Mouse (Mus musculus): ENCODE results near the gene Nkiras2.
"Not testable (repeated sequence)": the region's sequence is repeated elsewhere in the genome, so short reads cannot be mapped to it uniquely, and the experiment has no call there.

The Nkiras2 gene

DNA sequence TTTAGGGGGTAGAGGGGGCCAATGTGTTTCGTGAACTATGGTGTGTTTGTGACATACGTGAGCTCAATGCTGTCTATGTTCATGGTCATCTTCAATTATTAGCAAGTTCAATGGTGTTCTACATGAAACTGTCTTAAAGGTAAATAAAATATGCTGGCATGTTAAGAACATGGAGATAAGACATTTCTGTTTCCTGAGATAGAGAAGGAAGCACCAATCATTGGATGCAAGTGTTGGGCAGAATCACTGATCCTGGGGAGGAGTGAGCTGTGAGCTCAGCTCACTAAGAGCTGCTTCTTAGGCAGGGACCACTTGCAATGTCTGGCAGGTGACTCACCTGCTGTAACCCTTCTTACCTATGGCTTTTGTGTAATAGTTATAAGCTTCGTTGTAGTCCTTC, 17.7 kb upstream of the Nkiras2 start:
- no peak for DNase-seq (ENCODE audit: low spot score in 2 of 2)

DNA sequence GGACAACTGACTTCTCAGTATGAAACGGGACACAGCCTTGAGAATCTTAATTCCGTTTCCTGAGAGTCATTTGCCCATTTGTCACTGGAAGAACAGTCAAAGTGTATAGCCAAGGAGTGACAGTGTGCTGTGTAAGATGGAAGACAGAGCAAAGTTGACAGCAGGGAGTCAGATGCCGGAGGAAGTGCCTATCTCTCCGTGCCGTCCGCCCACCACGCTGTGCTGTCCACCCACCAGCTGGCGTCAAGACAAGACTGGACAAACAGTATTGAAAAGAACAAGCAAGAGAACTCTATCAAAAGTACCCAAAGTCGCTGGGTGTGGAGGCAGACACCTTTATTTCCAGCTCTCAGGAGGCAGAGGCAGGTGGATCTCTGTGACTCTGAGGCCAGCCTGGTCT, 15.9 kb upstream of the Nkiras2 start:
- no peak for DNase-seq (ENCODE audit: low spot score in 2 of 2)

DNA sequence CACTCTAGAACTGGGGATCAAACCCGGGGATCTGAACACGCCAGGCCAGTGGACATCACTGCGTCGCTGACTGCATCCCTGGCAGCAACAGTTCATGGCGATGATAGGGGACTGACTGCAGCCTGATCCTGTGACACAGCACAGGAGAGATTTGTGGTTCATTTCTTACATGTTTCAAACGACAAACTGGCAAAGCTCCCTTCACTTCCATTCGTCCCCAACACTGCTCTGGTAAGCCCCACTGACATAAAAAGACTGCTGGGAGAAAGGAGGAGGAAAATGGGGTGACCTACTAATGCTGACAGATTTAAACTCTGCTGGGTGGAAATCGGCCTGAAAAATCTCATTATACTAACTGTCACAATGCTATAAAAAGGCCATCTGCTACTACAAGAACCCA, 15.2 kb upstream of the Nkiras2 start:
- DNase-seq (ENCODE audit: low spot score in 2 of 2) = no peak

DNA sequence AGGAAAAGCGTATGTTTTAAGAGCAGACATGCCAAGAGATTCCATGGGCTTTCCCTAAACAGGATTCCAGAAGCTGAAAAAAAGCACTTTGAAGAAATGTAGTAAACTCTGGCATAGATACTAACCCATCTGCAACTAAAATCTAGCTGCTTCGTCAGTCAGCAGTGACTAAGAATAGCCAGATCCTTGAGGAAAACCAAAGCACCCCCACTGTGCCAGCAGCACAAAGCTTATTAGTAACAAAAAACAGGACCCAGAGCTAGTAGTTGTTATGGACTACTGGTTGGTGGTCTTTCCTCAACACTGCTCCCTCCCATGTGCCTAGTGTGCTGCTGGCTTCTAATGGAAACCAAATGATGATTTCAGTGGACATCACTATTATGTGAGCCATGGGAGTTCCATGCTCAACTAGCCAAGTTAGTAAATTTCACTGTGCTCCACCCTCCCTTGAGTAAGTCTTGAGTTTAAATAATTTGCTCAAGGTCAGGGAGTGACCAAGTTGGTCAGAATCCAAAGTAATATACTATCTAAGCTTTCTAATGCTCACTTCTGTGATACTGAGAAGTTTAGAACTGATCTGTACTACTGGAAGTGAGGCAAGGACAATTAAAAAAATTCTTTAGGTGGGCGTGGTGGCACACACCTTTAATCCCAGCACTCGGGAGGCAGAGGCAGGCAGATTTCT, 14.6 kb upstream of the Nkiras2 start:
- DNase-seq (ENCODE audit: low spot score in 2 of 2) = no peak

- no peak for DNase-seq (ENCODE audit: low spot score in 2 of 2)
Measured at GRCm38 (mm10) chr11:100605451-100605850, 13.6 kb upstream of the Nkiras2 start.

- DNase-seq (ENCODE audit: low spot score in 2 of 2) = no peak
Measured at GRCm38 (mm10) chr11:100607121-100607520, 11.9 kb upstream of the Nkiras2 start.

DNA sequence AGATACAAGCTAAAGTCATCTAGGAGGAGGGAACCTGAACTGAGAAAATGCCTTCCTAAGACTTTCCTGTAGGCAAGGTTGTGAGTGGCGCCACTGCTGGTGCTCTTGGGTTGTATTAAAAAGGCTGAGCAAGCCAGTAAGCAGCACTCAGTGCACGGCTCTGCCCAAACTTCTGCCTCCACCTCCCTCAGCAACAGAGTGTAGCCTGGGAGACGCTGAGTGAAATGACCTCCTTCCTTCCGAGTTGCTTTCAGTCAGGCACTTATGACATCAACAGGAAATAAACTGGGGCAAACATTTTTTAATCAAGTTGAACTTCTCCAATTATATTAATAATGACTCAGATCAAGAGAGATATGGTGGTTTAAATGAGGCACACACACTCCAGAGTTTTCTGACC, 10.2 kb upstream of the Nkiras2 start:
- DNase-seq (ENCODE audit: low spot score in 2 of 2) = no peak

DNA sequence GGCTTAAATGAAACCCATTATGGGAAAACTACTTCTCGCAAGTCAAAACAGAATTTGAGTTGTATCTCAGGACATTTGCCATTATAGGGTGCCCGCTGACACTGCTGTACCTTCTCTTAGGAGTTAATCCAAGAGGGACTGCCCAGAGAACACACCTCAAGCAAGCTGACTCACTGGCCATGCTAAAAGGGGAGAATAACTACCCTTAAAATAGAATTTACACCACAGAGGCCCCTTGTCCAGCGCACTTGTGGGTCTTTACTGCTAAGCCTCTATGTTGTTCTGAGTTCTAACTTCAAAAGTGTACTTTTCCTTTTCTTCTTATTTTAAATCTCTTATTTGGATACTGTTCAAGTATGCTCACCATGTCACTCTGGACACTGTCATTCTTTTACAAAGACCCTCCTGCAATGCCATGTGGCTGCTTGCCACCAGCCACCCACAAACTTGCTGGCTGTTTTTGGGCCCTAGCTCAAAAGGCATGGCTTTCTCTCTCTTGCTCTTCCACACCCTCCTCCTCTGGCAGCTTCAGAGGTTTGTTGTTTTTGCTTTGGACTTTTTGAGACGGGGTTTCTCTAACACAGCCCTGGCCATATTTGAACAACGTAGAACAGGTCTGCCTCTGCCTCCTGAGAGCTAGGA, 9.6 kb upstream of the Nkiras2 start:
- DNase-seq (ENCODE audit: low spot score in 2 of 2) = no peak

- no peak for DNase-seq (ENCODE audit: low spot score in 2 of 2)
Measured at GRCm38 (mm10) chr11:100609997-100610680, 8.9 kb upstream of the Nkiras2 start.

GRCm38 (mm10) chr11:100611627-100612026, 7.4 kb upstream of the Nkiras2 start:
- no peak for DNase-seq (ENCODE audit: low spot score in 2 of 2)

DNA sequence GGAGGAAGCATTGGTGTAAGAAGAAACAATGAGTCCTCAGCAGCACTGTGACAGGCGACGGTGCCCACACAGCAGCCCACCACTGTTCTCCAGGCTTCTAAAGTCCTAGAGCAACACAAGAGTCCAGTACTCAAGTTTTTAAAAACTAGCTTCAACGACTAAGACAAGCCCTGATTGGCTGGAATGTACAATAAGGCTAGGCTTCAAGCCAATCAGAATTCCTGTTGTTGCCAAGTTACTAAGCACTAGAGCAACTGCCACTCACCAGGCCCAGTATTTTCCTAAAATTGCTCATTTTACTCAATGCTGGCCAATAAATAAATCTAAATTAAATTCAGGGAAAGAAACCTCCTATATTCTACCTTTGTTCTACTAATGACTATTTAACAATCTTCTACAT, 5.8 kb upstream of the Nkiras2 start:
- DNase-seq (ENCODE audit: low spot score in 2 of 2) = no peak

DNA sequence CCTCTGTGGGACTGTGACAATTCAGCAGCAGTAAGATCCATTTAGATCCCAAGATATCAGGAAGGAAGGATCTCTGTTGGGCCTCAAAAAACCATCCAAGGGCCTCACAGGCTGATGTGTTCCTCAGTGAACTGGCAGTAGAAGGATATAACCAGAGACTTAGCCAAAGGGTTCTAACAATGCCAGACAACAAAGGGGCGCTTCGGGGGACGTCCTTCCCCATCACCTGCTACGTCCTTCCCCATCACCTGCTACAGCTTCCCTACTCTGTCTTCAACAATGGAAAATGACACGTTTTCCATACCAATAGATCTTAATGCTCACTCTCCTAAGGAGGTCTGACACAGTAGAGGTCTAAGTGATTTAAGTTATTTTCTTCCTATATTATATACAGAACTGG, 2.7 kb upstream of the Nkiras2 start:
- DNase-seq (ENCODE audit: low spot score in 2 of 2) = no peak

DNA sequence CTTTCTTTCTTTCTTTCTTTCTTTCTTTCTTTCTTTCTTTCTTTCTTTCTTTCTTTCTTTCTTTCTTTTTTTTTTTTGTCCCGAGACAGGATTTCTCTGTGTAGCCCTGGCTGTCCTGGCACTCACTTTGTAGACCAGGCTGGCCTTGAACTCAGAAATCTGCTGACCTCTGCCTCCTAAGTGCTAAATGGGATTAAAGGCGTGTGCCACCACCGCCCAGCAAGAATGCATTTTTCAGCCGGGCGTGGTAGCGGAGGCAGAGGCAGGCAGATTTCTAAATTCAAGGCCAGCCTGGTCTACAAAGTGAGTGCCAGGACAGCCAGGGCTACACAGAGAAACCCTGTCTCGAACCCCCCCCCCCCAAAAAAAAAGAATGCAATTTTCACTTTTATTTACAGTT, 2.2 kb upstream of the Nkiras2 start:
- not testable (repeated sequence) for DNase-seq (ENCODE audit: low spot score in 2 of 2)

- DNase-seq (ENCODE audit: low spot score in 2 of 2) = no peak
Measured at GRCm38 (mm10) chr11:100617480-100617879, 1.6 kb upstream of the Nkiras2 start.

DNA sequence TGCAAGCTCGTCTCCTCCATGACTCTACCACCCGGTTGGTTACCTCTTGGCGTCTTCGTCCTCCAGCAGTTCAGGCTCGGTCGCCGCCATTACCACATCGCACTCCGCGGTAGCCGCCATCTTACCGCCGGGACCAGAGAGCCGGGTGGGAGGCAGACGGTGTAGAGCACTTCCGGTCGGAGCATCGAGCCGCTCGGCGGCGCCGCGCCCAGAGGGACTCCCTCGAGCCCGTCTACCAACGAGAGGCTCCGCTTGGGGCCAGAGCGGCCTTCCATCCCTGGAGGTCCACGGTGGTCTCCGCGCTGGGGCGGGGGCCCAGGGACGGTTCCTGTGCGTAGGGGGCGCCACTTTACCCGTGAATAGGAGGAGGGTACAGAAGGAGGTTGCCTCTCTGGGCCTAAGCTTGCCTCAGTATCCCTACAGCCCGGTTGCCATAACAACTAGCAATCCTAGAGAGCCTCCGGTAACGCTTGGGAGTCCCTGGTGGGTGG, 486 bp downstream of the Nkiras2 start:
- DNase-seq (ENCODE audit: low spot score in 2 of 2) = peak; percentile 98 to 99

DNA sequence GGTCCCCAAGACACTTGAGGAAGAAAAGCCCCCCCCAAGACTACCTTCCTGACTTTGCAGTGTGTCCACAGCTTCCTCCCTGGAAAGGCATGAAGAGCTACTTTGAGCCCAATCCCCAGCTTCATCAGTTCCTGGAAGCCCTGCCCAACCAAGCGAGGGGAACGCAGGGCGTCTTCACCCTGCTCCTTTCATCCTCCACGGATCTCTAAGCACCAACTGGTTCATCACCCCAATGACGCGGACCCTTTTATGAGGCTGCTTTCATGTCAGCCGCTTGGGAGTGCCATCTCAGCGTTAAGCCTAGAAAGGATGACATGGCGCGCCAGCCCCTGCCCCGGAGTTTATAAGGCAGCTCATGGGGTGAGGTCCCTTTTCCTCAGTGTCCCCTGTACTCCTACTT, 938 bp downstream of the Nkiras2 start, which contains the start of gene Dnajc7:
TSS of gene Dnajc7 (minus strand) at position 187 of the 400 bp plus-strand sequence.
- no peak for DNase-seq (ENCODE audit: low spot score in 2 of 2)

DNA sequence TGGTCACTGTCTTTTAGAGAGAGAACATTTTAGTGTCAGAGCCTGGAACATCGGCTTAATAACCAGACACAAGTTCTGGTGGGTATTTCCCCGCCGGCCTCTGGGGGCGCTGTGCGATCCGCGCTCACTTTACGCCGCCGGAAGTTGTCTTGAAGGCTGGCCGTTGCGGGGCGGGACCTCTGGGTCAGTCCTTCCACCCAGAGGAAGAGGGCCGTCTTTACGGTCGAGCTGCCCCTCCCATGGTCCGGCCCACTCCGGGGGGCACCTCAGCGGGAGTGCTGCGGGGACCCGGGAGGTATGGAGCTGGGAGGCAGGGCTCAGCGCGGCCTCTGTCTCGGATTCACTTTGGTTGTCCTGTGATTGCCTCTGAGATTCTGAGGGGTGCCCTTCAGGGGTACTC, 3.7 kb downstream of the Nkiras2 start:
- DNase-seq (ENCODE audit: low spot score in 2 of 2) = peak; percentile 97

- peak in 1 of 2 experiments; percentile 51 for DNase-seq (ENCODE audit: low spot score in 2 of 2)
Measured at GRCm38 (mm10) chr11:100623867-100624266, 4.8 kb downstream of the Nkiras2 start.

DNA sequence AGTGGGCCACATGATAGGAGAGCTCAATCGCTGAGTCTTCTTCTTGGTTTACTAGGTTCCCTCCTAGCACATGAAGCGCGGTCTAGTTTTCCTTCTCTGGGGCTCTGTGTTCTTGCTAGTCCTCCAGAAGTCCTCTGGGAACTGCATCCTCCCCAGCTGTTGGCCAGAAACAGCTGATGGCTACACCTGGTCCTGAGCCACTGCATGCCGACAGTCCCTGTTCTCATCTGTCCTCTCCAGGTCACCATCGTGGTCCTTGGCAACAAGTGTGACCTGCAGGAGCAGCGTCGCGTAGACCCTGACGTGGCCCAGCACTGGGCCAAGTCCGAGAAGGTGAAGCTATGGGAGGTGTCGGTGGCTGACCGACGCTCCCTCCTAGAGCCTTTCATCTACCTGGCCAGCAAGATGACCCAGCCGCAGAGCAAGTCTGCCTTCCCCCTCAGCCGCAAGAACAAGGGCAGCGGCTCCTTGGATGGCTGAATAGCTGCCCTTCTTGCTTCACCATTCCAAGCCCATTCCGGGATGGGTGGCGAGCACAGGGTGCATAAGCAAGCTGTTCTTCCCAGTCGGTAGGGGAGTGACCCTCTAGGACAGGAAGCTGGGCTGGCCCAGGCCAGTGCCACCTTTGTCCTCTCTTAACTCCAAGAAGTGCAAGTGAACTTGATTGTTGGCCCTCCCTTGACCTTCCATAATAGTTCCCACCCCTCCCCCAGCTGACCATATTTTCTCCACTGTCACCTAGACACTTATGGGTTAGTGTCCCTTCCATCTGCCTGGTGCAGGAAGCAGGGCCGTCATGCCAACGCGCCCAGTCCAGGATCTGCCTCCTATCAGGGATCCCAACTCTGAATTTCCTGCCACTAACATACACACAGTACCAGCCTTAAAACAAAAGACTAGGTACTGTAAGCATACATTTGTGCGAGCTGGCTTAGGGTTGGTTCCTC, 7.0 kb downstream of the Nkiras2 start:
- DNase-seq (ENCODE audit: low spot score in 2 of 2) = no peak

GRCm38 (mm10) chr11:100626701-100627195, 7.7 kb downstream of the Nkiras2 start:
- DNase-seq (ENCODE audit: low spot score in 2 of 2) = peak; percentile 60 to 80

DNA sequence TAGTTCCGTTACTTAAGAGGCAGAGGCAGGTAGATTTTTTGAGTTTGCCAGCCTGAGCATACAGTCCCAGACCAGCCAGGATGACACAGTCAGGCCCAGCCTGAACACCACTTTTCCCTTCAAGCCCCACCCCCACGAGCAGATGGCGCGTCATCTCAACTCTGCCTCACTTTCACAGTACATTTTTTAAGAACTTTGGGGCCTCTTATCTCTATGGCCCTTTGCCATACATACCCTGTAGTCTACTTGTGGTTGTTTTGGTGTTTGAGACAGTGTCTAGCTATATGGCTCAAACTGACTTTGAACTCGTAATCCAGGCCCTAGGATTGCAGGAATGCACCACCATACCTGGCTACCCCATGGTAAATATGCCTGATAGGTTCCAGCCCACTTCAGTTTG, 9.0 kb downstream of the Nkiras2 start:
- no peak for DNase-seq (ENCODE audit: low spot score in 2 of 2)

Measured in right cerebral cortex, postnatal 10 days (tissue).